Mouse (Mus musculus) intestine, embryonic 15.5 days (tissue): Measurements from ENCODE around the gene Alpk1. TPM values are rescaled to one million over a fixed set of nuclear protein-coding genes. Genes with fewer than 3 reads are reported as not detected.

Experiments used
- ATAC-seq: fragments of 200-750 bp; cut with Nextera tagmentation; 2 replicates; pipeline ENCODE4 v1.8.0; 2017; ENCODE audit warnings: moderate TSS enrichment, moderate library complexity
- H3K27ac ChIP-seq: fragments of 300-500 bp; sonication (generic); 2 replicates; pipeline ENCODE4 v1.5.1; 2015; ENCODE audit warnings: mild to moderate bottlenecking, inconsistent platforms
- H3K27me3 ChIP-seq: fragments of 300-500 bp; sonication (generic); replicated peaks from 2 replicates; pipeline ENCODE4 v1.6.1; 2015; ENCODE audit warnings: inconsistent platforms
- H3K36me3 ChIP-seq: fragments of 300-500 bp; sonication (generic); 2 replicates; pipeline ENCODE4 v1.6.1; 2015; ENCODE audit warnings: inconsistent platforms
- H3K4me1 ChIP-seq: fragments of 300-500 bp; sonication (generic); replicated peaks from 2 replicates; pipeline ENCODE4 v1.6.1; 2015; ENCODE audit warnings: inconsistent platforms
- H3K4me2 ChIP-seq: fragments of 300-500 bp; sonication (generic); replicated peaks from 2 replicates; pipeline ENCODE4 v1.6.1; 2015; ENCODE audit warnings: mild to moderate bottlenecking, inconsistent platforms
- H3K4me3 ChIP-seq: fragments of 300-500 bp; sonication (generic); replicated peaks from 2 replicates; pipeline ENCODE4 v1.5.1; 2015; ENCODE audit warnings: inconsistent platforms
- H3K9ac ChIP-seq: fragments of 300-500 bp; sonication (generic); 2 replicates; pipeline ENCODE4 v1.6.1; 2015; ENCODE audit warnings: inconsistent platforms
- H3K9me3 ChIP-seq: fragments of 300-500 bp; sonication (generic); 2 replicates; pipeline ENCODE4 v1.6.1; 2016; ENCODE audit warnings: inconsistent platforms
- WGBS: fragments of 180-500 bp; shearing (Covaris S2); methylation state at CpG from one replicate; pipeline ENCODE4 v1.1.7; 2015; 5-methylcytosine and 5-hydroxymethylcytosine counted together
- polyA plus RNA-seq: library from polyadenylated mRNA; unstranded; fragments of >200 nt; fragmentation: Nextera tagmentation; extraction: Ambion mirVana; gene quantifications from 2 replicates; pipeline ENCODE4 v1.2.1, GENCODE M21; 2015

The Alpk1 gene
- polyA plus RNA-seq, 1 experiment from 2014 or later = 2.1 TPM

GRCm38 (mm10) chr3:127627956-127628310 lies 152.4 kb downstream of the Alpk1 start:
- no peak overlapping the region for H3K9ac ChIP-seq
- H3K9me3 ChIP-seq = no peaks in the 10 kb centered on the region
- ATAC-seq = no peak
- no peak overlapping the region for H3K4me3 ChIP-seq
- WGBS = 0% methylated on average over 9 of the region's 9 CpGs
- no peak overlapping the region for H3K27ac ChIP-seq
- H3K4me1 ChIP-seq = peaks cover 24% of the 10 kb centered on the region
- H3K36me3 ChIP-seq = no peaks in the 10 kb centered on the region
- peaks cover 72% of the 10 kb centered on the region for H3K27me3 ChIP-seq
- H3K4me2 ChIP-seq = no peak overlapping the region

- Histone ChIP-seq H3K36me3 (no peaks in the 10 kb centered on the region), H3K9ac (no peak overlapping the region), H3K9me3 (no peaks in the 10 kb centered on the region), H3K4me2 (no peak overlapping the region), H3K4me3 (no peak overlapping the region), H3K27me3 (peaks cover 66% of the 10 kb centered on the region), H3K4me1 (peaks cover 20% of the 10 kb centered on the region), H3K27ac (no peak overlapping the region)
- no peak for ATAC-seq
- WGBS = 2% methylated on average over 28 of the region's 28 CpGs
Measured at GRCm38 (mm10) chr3:127627151-127627955, 153.0 kb downstream of the Alpk1 start.

DNA sequence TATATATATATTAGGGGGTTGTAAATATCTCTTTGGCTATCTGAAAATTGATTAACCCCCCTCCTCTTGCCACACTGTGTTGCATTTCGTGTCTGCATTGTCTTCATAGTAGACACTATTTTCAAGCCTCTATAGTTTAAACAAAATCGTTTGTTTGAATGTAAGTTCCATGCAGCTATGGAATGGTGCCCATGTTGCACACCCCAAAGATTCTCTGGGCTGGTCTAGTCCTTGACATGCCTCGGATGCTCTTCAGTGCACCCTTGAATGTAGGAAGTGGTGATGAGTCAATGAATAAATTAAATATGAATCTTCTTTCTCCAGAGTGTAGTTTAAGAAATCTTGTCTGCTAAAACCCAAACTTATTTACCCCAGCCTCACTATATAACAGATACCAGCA lies 153.8 kb downstream of the Alpk1 start:
- Histone ChIP-seq H3K36me3 (no peaks in the 10 kb centered on the region), H3K9me3 (no peaks in the 10 kb centered on the region), H3K9ac (no peak overlapping the region), H3K4me2 (no peak overlapping the region), H3K4me1 (peaks cover 17% of the 10 kb centered on the region), H3K27me3 (peaks cover 57% of the 10 kb centered on the region), H3K27ac (no peak overlapping the region), H3K4me3 (no peak overlapping the region)
- 2% methylated on average over 3 of the region's 3 CpGs for WGBS
- no peak for ATAC-seq

DNA sequence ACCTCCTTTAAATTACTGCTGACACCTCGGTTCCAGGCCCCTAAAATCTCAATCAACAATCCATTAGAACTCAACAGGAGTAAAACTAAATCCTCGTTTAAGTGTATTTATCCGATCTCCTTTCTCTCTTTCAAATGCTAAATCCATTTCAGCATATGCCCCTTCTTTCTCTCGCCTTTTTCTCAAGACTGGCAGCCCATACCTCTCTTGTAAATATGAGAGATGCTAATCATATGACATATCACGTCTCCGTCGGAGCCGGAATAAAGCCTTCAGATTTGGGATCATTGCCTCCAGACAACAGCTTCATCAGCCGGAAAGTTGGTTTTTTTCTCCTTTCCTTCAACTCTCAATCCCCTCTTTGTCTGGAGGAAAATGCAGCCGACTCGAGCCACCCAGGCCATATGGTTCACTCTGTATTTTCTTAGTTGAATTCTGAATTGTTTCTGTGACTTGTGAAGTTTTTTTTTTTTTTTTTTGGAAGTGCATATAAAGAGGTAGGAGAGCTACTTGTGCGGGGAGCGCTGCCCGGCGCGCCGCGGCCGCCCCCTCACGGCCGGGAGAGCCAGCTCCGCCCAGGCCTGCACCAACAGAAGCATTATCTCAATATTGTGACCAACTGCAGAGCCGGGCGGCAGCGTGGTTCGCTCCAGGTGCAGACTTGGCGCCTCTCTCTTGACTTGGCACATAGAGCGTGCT lies 154.5 kb downstream of the Alpk1 start:
- peaks cover 17% of the 10 kb centered on the region for H3K4me1 ChIP-seq
- no peaks in the 10 kb centered on the region for H3K36me3 ChIP-seq
- H3K4me2 ChIP-seq = peak overlapping the region; percentile 83
- no peaks in the 10 kb centered on the region for H3K9me3 ChIP-seq
- H3K9ac ChIP-seq = no peak overlapping the region
- H3K27ac ChIP-seq = no peak overlapping the region
- peaks cover 52% of the 10 kb centered on the region for H3K27me3 ChIP-seq
- ATAC-seq = peak; percentile 27; the same call in 1 of the 2 replicates
- H3K4me3 ChIP-seq = peak overlapping the region; percentile 38
- WGBS = 2% methylated on average over 28 of the region's 28 CpGs

DNA sequence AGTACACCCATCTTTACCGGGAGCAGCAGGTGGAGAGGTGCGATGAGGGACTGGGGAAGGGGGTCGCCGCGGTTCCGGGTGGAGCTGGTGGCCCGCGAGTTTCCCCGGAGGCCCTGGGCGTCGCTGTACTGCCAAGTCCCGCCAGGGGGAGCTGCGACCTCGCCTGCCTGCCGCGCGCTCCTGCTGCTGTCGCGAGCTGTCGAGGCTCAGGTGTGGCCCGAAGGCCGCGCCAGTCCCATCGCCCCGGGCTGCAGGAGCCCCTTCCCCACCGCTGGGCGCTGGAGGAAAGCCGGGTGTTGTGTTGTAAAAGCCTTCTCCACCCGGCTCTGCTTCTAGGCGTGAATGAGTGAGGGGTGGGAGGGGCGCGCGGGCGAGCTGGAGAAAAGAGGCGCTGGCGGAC lies 155.0 kb downstream of the Alpk1 start:
- under 1% methylated on average over 36 of the region's 36 CpGs for WGBS
- Histone ChIP-seq H3K27ac (no peak overlapping the region), H3K27me3 (peaks cover 48% of the 10 kb centered on the region), H3K9me3 (no peaks in the 10 kb centered on the region), H3K4me2 (peak overlapping the region; percentile 83), H3K4me1 (peaks cover 17% of the 10 kb centered on the region), H3K9ac (no peak overlapping the region), H3K36me3 (no peaks in the 10 kb centered on the region), H3K4me3 (peak overlapping the region; percentile 38)
- peak; percentile 80 for ATAC-seq

Other genes with a start within 250 kb of the Alpk1 start
- gene Larp7, start 227.2 kb downstream of the Alpk1 start, polyA plus RNA-seq = 48.5 and 53.3 TPM in 2 replicates
- 5.2 and 5.4 TPM in 2 replicates for gene Zgrf1, start 227.0 kb downstream of the Alpk1 start, polyA plus RNA-seq
- 0.19 TPM in 1 of 2 replicates, not detected in the other for gene Neurog2, start 147.4 kb downstream of the Alpk1 start, polyA plus RNA-seq
- gene Tifa, start 9.3 kb upstream of the Alpk1 start, polyA plus RNA-seq = 24.1 and 24.7 TPM in 2 replicates
- gene Ap1ar, start 57.0 kb upstream of the Alpk1 start, polyA plus RNA-seq = 97.5 and 105 TPM in 2 replicates
- 12.3 and 13.4 TPM in 2 replicates for gene Fam241a, start 115.8 kb upstream of the Alpk1 start, polyA plus RNA-seq